Mouse (Mus musculus) brain, adult 2 months (tissue): ENCODE measurements around the gene Fam83d.
A peak's percentile ranks its signal among the peaks of the same experiment; 100 is the strongest.

Experiments used
- DNase-seq: peaks from one replicate; pipeline ENCODE4 v3.0.0; 2011; ENCODE audit warnings: low read depth, low spot score

The Fam83d gene

DNA sequence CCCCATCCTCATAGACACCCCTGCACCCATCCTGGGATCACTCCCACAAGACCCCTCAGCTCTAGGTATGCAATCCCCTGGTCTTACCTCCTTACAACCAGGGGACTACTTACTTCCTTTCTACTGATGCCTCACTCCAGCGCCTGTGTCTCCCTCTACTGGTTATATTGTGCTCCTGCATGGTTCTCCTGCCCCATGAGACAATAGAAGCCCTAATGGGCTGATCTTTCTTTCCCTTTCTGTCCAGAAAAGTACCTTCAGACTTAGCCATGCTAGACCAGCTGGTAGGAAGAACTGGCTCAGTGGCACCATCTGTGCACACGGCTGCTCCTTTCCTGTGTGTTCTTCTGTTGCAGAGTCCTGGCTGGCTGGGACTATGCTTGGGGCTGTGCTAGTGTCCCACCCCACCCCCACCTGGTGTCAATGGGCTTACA is 22.8 kb upstream of the Fam83d start:
- DNase-seq, result peak; percentile 86

DNA sequence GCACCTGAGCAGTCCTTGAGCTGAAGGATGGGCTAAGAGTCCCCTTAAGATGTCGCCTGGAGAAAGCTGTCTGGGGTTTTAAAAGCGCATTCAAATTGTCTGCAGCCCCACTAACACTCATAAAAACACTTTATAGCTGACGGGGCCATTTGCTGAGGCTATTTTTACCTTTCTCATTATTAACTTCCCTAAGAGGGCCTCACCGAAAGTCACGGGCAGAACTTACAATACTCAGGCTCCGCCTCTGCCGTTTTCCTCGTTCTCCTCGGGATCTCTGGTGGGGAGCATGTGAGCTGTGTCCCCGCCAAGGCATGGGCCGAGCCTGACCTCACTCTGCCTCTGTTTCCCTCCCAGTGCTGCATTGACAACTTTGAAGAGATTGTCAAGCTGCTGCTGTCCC is 21.7 kb upstream of the Fam83d start:
- DNase-seq, result no peak

DNA sequence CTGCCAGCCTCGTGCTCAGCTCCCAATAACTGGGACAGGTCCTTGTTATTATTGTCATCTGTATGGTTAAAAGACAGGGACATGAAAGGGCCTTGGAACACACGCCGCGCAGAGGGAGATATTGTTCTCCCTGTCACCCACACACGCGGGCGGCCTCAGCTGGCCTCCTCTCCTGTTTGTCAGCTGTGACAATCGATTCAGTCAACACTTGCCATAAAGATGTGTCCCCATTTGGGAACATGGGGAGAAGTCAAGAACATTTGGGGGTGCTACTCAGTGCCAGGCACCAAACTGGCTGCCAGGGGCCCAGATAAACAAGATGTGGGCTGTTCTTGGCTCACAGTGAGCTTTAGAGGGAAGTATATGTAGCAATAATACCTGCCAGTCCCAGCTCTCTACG is 18.5 kb upstream of the Fam83d start:
- DNase-seq, result peak; percentile 90

DNA sequence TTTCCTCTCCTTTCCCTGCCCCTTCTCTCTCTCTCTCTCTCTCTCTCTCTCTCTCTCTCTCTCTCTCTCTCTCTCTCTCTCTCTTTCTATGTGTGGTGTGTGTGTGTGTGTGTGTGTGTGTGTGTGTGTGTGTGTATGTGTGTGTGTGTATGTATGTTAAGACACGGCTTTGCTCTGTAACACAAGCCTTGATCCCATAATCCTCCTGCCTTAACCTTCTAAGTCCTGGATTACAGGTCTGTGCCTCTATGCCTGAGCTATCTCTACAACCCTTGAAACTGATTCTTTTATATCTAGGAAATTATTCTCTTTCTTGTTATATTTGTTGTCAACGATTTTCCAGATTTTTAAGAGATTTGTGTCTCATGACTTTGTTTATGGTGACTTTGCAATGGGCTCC is 7.7 kb upstream of the Fam83d start:
- no peak for DNase-seq

DNA sequence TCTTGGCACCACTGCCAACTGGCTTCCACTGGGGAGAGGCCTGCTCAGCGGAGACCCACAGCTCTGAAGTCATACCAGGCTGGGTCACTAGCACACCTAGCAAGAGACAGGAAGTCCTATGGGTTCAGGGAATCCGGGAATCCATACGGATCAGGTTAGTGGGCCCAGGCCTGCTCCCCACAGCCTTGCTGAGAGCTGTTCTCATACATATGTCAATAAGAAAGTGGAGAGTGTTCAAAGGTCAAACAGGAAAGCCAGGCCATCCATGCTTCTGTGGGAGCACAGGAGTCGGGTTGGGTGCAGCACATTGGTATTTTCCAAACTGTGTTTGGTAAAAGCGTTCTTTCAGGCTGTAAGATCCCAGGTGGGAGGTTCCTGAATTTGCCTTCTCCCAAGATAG is 5.6 kb upstream of the Fam83d start:
- no peak for DNase-seq

DNA sequence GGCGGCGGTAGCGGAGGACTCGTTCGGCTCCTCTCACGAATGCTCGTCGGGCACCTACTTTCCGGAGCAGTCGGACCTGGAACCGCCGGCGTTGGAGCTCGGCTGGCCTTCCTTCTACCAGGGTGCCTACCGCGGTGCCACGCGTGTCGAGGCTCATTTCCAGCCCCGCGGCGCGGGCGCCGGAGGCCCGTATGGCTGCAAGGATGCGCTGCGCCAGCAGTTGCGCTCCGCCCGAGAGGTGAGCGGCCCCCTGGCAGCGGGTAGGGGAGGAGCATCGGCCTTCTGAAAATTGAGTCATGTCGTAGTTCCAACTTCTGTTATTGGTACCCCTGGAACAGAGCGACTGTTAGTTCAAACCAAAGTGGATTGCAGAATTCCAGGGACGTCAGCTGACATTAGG is 457 bp downstream of the Fam83d start:
- no peak for DNase-seq

DNA sequence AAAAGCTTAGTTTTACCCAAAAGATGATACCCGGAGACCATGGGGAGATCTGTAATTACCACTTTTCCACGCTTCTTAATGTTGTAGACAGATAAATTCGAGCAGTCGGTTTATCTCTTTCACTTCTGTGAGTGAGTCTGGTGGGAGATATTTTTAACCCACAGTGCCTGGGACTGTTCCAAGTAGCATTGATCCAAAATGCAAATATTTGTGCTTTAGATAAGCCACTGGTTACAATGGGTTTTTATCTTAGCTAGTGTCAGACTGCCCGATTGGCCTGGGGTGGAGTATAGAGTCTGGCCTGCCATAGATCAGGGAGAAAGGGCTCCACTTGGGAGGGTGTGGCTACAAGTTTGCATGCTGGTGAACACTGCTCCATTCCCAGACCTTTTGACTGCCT is 878 bp downstream of the Fam83d start:
- DNase-seq, result no peak

DNA sequence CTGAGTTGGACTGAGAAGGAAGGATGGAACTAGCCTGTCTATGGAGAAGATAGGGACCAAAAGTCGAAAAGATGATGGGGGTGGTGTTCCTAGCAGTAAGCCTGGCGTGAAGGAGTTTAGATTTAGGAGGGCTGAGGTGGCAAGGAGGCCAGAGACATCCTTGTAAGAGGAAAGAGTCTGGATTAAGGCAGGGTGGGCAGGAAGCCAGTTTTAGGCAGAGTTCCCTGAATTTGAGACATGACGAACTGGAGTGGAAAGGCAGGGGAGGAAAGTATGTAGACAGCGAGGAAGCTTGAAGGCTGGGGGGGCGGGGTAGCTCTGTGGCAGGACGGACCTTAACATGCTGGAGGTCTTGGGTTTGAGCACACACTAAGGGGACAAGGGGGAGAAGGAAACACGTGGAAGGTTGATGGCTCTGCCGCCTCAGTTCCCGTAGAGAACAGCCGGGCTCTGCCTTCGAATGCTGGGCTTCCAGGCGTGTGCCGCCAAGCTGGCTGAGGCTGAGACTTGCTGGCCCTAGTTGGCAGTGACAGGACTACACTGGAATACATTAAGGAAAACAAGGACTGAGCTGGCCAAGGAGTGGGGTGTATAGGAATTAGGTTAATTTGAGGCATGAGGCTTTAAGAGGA is 2.3 kb downstream of the Fam83d start:
- DNase-seq, result no peak

DNA sequence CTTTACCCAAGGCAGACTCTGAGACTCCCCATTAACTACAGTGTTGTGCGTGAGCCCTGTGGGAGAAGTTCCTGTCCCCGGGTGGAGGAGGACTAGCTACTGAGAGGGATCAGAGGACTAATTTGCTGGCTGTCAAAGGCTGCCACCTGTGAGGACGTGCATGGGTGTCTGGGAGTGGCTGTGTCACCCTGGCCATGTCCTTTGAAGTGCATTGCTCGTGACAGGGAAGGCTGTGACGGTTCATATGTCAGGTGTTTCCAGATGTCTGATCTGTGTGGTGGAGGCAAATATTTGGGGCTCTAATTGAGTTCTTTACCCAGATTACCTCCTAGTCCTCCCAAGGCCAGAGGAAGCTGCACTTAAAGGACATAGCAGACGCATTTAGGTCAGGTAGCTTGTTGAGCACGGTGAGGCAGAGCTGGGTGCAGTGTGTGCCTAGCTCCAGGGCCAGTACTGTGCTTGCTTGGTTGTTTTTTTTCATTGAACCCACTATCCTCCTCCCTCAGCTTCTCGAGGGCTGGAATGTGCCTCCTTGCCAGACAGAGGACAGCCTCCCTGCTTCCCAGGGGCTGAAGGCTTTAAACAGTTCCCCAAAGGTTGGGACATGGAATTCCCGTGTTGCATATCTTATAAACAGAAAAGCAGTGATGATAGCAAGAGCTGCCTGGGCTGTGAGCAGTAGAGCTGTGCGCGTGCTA is 3.3 kb downstream of the Fam83d start:
- no peak for DNase-seq

DNA sequence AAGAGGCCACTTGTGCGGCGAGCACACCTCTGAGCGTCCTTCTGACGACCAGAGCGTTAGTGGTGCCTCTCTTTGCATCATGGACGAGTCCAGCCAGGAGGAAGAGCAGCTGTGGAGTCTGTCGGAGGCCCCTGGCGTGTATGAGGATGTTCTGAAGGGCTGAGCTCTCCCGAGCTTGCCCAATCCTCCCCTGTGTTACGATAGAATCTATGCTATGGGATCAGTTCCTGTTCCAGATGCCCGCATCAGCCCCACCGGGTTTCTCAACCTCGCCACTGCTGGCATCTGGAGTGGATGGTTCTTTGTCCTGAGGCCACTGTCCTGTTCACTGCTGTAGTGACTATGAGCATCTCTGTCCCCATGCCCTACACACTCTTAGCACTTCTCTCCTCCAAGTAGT is 4.9 kb downstream of the Fam83d start:
- no peak for DNase-seq

DNA sequence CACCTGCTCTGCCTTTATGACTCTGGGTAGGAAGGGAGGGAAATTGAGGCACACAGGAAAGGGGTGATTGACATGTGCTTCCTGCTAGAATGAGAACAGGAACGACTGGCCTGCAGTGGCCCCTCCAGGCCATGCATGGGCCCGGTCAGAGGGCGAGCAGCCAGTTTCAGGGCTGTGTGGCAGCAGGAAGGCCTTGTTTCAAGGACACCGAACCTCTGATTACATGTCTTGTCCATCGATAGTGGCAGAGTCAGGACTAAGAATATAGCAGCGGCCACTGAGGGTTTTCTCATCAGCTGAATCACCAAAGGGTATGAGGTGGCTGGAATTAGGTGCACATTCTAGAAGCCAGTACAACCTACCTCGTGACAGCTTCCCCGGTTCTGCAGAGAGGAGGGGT is 7.0 kb downstream of the Fam83d start:
- no peak for DNase-seq

DNA sequence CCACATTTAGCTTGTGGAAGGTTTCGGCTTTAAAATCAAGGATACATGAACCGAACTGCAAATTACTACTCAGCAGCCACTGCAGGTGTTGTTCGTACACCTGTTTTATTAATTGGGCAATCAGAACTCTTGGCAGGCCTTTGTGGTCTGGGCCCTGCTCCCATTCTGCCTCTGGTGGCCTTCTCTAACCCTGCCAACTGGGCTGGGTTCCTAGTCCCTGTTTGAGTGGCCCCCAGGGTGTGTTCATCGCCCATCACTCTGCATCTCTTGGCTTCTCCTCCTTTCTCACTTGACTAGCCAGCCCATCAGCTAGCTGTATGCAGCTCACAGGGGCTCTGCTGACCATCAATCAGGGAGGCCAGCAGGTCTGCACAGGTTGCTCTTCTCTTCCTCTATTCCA is 8.8 kb downstream of the Fam83d start:
- no peak for DNase-seq

DNA sequence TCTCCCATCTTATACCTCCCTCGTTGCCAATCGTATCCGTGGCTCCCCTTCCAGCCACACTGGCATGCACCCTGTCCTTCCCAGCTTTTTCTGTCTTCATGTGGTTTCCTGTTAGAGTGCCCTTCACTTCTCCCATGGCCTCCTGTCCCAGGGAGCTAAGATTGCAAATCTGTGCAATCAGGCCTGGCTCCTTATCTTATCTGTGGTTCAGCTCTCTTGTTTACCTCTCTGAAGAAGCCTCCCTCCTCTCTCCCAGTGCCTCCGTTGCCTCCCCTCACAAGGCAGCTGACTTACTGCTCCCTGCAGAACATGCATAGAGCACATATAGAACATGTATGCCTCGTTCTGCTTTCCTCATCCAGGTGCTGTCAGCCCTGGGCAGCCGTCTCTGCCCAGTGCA is 9.6 kb downstream of the Fam83d start:
- DNase-seq, result no peak

DNA sequence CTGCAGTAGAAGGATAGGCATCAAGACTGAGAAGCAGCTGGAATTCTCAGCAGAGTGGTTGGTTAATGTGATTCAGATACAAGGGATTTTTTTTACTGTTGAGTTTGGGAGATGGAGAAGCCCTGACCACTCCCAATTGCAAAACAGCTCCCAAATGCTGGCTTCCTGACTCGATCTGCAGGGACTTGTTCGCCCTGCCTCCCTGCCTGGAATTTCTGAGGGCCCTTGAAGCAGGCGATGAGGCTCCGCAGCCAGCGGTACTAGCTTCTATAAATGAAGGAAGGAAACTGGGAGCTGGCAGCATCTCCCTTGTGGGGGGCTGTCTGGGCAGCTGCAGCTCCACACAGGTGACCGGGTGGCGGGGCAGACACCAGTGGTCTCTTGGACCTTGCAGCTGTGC is 10.5 kb downstream of the Fam83d start:
- no peak for DNase-seq

DNA sequence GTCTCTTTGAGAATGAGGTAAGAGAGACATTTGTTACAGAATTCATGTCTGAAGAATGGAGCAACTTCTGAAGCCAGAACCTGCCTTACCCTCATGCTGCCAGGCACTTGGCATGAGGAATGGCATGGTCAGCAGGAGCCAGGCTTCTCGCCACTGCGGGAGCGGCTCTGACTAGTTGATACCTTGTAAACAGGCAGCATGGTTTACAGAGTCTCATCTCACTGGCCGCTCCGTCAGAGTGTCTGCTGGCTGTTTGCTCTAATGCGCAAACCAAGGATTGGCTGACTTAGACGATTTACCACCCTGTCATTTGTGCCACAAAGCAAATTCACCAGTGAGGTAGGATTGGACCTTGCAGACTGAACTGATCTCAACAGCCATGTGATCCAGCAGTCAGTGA is 13.2 kb downstream of the Fam83d start:
- no peak for DNase-seq

DNA sequence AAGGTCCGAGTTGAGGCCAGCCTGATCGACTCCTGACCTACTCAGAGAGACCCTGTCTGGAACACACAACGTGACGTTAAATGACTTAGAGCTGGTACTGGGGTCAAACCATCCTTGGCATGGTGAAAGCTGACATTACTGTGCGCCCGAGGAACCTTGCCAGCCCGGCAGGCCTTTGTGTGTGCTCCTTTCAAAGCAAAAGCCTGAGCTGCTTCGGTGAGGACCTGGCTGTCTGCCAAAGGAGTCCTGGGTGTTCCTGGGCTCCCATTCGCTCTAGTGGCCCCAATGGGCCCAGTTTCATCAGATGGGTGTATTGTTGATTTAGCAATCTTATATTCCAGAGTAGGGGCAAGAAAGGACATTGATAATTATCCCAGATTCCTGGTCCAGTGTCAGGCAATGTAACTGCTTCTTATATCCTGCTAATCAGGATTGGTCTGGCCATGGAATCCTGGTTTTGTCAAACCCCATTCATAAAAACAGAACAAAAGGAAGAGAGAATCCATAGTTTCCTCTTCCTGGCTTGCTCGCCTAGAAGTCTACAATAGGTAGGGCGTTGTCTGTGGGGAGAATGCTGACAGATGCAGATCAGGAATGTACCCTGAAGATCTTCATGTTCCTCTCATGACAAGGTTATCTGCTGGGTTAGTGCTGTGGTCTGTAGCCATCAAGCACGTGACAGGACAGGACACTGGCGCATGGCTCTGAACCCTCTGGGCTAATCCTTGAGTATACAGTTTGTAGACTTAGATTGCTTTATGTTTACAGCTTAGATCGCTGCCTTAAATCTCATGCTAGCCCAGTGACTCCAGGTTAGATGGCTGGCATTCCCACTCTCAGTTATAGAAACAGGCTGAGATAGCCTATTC is 19.3 kb downstream of the Fam83d start:
- DNase-seq, result no peak

DNA sequence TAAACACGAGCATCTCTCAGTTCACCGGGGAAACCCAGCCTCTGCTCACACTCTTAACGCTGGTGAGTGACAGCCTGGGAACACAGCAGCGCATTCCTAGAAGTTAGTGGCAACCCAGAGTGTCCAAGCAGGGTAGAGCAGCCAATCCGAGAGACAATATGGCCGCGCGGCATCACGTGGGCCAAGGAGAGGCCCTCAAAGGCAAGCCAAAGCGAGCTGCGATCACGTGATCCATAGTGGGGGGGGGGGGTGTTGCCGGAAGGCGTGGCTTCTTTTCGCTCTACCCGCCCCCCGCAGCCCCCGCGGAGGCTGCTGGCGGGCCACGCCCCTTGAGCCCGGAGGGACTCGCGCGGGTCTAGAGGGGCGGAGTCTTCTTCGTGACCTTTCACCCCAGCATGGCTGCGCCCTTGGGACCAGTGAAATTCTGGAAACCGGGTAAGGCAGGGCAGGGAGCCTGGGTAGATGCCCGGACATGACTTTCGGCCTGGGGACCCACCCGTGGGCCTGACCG is 26.7 kb downstream of the Fam83d start, which contains the start of gene Dhx35:
Gene Dhx35 (plus strand): TSS at position 314 of the 511 bp plus-strand sequence.
- peak; percentile 99 for DNase-seq

DNA sequence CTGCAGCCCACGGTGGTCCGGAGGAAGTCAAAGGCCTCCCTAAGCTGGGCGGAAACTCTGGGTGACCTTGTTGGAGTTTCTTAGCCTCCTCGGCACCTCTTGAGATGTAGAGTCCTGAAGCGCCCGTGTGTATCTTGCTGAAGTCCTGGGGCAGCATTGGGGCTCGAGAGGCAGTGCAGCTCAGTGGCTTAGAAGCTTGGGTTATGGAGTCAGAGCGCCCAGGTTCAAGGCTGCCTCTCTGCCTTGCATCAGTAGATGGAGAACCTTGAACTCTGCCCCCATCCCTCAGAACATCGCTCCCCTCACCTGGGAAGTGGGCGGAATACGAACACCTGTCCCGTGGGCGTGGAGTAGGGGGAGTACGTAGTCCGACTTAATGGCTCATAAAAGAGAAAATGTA is 27.1 kb downstream of the Fam83d start:
- DNase-seq, result no peak

DNA sequence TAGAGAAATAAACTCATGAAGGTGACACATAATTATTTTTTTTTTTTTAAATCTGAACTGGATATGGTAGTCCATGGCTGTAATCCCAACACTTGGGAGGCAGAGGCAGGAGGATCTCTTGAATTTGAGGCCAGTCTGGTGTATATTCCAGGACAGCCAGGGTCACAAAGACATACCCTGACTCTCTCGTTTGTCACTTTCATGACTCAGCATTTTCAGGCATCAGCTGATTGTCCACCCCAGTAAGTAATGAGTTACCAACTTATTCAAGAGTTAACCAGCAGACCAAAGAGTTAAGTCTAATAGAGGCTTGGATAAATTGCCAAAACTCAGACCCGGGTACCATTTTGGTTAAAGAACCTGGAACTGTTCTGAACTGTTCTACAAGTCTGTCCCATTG is 28.0 kb downstream of the Fam83d start:
- no peak for DNase-seq

DNA sequence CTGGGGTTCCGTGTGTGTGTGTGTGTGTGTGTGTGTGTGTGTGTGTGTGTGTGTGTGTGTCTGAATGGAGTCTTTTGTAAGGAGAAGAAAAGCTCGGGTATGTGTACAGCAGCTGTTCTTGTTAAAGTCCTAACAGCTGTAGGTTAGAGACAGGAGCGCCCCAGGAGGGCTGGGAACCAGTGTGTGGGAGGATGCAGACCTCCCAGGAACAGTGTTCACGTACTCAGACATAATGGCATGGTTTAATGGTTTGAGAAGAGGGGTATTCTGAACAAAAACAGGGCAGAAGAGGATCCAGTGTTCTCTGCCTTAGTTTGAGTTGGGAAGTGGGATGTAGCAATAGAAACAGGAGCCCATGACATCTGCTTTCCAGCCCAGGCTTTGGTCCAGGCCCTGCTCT is 31.4 kb downstream of the Fam83d start:
- no peak for DNase-seq

DNA sequence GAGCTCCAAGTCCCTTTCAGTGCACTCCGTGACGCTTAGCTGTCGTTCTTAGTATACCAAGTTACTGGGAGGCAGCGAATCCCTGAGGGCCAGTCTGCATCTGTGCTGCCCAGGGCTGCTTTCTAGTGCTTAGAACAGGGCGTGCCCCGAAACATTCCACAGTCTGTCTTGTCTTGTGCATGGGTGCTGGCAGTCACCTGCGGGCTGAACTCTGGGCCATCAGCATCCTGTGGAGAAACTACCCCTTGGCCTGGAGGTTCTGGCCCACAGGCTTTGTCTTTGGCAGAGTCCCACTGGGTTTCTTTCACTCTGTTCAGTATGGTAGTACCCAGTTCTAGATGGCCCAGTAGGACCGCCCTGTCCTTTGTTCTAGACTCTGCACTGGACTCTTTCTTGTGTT is 32.9 kb downstream of the Fam83d start:
- DNase-seq, result no peak

DNA sequence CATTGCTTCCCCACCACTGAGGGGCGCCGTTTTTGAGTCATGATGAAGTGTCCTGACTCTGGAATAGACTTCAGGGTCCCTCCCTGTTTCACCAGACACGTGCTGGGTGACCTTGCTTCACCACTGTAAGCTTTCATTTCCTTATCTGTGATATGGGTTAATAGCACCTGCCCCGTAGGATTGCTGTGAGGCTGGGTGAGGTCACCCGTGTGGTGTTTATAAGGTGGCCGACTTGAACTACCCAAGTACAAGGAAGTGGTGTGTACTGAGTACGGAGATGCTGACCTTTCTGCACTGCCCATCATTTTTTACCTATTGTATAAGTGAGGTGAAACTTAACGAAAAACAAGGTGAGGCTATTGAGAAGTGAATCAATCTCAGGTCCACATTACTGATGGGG is 35.7 kb downstream of the Fam83d start:
- DNase-seq, result no peak
